Mouse (Mus musculus) liver (tissue): Measurements from ENCODE around the gene Igsf6.

Experiments
- DNase-seq: peaks from one replicate; pipeline ENCODE4 v3.0.0-alpha.2; 2020; ENCODE audit warnings: mixed read lengths

Gene Igsf6

DNA sequence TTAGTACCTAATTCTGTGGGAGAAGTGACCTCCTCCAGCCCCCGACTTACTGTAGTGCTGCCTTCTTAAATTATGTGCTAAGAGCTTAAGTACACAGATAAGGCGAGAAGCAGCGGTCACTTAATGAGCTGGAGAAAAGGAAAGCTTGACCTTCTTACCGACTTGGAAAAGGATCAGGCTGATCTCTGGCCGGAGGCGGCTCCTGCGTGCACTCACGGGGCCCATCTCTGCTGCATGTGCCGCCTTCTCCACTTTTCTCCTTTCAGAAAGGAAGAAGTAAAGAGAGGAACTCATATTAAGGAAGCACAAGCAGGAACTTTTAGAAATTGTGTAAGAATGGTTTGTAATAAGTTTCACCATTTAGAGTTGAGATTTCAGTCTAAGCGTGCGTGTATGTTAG lies at the start of gene Igsf6:
Igsf6 (minus strand) TSS at position 292 of the 400 bp plus-strand sequence.
- no peak for DNase-seq

DNA sequence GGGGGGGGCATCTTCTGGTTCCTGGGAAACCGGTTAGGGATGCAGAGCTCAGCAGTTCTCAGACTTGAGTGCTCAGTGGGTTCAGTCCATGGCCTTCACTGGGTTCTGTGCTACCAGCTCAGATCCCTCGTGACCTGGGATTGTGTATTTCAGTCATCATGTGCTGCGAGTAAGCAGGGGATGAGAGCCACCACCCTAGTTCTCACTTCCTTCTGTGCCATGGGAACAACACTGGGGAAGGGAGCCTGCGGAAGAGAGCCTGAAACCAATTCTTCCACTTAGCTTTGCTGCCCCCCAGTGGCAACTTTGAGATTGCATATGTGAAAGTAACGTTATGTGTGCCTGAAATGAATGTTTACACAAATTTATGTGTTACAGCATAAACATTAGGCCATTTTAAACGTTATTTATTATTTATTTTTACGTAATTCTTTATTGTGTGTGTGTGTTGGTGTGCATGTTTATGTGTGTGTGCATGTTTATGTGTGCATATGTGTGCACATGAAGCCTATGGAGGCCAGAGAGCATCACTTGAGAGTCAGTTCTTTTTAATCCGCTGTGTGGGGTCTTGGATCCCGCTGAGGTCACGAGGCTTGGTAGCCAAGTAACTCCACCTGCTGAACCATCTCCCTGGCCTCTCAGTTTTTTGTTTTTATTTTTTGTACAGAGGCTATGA lies 45.9 kb upstream of the Igsf6 start:
- DNase-seq: peak; percentile 75

DNA sequence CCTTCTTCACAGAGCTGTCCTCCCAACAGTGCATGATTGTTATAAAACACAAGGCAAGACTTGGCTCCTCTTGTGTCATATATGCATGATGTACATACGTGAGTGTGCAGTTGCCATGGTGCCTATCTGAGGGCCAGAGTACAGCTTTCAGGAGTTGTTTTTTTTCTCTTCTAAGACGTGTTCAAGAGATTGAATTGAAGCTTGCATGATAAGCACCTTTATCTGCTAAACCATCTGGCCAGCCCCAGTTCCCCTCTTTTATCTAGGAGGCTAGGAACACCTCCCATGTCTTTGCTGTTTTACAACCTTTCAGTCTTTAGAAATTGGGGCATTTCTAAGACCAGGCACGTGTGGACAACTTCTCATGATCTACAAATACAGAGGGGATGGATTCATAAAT lies 37.4 kb upstream of the Igsf6 start:
- DNase-seq: no peak

DNA sequence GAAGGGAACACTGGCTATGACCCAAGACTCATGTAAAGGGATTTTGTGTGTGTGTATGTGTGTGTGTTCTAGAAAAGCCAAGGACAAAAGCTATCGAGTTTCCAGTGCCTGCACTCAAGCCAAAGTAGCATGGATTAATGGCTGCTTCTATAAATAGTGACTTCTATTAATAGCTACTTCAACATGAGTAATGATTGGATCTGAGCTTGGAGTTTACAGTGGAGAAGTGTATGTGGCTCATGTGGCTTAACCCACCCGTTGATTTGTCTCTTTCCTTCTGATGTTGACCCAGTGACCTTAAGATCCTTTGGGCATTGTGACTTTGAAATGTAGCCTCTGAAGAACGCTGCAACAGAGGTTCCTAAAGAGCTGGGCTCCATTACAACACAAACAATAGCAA lies 36.9 kb upstream of the Igsf6 start:
- no peak for DNase-seq

DNA sequence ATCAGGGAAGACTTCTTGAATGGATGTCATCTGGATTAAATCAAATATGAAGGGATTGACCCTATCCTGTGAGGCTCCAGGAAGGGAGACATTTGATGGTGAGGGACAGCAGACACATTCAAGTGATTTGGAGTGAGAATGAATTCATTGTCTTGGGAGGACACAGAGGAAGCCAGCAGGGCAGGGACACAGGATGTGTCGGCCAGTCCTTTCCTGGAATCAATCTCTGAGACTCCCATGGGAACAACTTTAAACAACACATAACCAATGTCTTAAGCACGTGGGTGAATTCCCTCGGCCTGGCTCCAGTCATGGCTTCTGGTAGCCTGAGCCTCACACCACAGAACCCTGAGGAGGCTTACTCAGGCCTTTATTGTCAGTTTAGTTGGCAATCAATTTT lies 33.5 kb upstream of the Igsf6 start:
- no peak for DNase-seq

DNA sequence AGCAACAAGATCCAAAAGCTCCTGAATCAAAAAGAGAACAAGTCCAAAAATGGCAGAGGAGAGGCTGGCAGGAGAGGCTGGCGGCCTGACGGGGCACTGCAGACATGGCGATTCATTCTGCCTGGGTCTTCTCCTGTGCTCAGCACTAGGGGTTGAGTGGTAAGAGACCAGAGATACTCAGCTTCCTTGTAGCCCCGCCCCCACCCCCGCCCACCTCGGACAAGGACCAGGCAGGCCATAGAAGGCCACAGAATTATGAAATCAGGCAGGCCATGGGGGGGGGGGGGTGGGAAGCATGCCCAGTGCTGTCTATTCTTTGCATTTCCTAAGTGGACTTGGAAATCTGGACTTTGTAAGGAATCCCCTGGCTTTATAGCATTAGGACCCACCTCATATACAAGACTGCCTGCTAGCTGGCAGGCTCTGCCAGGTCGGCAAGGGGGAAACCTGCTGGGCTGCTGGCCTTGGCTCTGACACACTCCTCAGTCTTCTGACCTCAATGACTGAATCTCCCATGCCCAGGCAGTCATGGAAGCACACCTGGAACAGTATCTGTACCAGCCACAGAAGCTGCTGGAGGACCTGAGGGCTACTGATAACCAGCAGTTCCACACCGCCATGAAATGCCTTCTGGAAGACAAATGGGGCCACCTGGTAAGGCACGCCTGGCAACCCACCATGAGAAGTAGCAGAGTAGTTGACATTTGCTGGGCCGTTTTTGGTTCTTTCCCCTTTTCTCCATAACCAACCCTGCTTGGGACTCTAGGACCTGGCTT lies 24.4 kb upstream of the Igsf6 start:
- DNase-seq: peak; percentile 10

DNA sequence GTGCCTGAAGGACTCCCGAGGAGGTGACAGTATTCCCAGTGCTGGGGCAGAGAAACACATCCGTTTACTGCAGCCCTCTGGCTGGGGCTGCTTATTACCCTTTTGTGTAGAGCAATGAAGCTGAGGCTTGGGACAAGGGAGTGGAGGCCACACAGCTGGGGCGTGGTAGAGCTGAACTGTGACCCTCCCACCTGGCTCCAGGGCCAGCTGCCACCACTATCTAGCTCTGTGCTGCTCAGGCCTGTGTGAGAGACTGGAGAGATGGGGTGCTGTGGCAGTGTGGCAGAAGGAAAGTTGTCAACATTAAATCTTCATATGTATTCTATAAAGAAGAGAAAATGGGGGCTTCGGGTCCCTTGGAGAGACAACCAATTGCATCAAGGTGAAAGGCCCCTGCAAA lies 18.7 kb upstream of the Igsf6 start:
- no peak for DNase-seq

DNA sequence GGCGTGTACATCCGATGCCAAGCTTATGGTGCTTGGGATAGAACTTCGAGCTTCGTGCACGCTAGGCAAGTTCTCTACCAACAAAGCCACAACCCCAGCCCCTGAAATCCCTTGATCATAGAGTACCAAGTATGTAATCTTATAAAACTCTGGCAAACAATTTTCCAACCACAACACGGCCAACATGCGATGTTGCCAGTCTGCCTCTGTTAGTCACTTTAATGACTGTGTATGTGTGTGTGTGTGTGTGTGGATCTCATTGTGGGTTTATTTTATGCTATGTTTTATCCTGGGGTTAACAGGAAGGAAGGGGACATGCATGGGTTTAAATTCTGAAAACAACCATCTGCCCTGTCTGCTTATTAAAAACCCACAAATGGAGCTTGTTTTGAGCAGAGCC lies 16.4 kb upstream of the Igsf6 start:
- DNase-seq: no peak

DNA sequence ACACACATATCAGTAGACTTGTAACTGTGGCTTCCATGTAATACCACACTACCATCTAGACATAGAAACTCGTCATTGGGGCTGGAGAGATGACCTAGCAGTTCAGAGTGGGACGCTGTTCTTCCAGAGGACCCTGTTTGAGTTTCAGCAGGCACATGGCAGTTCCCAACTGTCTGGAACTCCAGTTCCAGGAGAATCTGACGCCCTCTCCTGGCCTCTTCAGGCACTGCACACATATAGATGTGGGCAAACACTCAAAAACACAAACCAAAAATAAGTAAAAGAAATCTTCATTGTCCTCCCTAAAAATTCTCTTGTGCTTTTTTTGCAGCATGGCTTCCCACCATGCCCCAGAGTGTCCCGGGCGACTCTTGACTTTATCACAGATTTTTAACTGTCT lies 14.4 kb upstream of the Igsf6 start:
- no peak for DNase-seq

DNA sequence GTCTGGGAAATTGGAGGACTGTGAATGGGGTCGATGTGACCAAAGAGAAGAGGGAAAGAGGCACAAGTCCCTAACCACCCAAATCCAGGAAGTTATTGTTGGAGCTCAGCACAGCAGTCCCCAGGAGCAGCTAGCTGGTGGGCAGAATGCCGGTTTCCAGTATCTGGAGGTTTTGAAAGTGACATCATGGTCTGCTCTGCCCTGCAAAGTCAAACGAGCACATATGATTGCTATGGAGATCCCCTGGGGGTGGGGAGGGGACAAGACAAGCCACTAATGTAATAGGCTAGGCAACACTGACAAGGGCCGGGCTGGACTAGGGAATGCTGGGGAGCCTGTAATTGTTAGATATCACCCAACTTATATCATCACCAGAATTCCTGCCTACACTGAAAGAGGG lies 11.1 kb upstream of the Igsf6 start:
- DNase-seq: no peak

DNA sequence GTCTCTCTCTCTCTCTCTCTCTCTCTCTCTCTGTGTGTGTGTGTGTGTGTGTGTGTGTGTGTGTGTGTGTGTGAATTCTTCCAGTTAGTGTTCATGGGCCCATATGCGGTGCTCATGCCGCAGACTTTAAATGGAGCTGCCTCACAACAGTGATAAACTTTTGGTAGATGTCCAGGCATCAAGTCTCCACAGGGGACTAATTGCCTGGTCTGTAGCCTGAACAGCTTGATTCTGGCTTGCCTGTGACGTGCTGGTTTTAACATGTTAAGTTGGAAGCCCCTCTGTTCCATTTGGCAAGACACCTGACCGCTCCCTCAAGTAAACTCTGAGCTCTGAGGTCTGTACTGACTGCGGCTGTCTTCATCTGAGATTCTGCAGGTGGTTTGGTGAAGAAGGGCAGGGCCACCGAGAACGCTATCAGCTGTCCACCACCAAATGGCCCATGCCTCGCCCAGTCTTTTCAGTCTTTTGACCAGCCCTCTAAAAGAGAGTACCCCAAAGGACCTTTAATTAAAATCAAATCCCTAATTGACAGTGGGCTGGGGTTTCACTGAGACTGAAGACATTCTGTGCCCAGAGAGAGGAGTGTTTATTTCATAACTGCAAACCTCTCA lies 10.6 kb upstream of the Igsf6 start:
- DNase-seq: no peak

DNA sequence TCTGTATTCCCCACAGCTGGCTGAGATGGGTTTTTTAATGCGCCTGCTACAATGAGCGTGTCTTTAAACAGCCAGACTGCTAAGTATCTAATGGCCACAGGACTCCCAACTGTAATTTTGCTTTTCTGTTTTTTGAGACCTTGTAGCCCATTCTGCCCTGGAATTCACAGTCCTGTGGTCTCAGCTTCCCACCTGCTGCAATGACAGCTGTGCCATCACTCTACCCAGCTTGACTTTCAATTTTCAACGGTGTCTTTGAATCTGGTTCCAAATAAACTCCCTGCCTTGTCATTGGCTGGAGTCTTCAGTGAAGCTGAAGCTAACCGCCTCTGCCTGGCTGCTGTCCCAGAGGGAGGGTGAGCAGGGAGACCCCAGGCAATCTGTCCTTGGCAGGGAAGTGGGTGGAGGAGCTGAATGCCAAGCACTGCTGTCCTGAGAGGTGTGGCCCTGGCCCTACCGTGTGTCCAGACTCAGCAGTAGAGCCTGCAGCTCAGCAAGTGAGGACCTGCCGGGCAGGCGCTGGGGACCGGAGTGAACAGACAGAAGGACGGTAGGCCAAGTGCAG lies 8.7 kb upstream of the Igsf6 start:
- no peak for DNase-seq

DNA sequence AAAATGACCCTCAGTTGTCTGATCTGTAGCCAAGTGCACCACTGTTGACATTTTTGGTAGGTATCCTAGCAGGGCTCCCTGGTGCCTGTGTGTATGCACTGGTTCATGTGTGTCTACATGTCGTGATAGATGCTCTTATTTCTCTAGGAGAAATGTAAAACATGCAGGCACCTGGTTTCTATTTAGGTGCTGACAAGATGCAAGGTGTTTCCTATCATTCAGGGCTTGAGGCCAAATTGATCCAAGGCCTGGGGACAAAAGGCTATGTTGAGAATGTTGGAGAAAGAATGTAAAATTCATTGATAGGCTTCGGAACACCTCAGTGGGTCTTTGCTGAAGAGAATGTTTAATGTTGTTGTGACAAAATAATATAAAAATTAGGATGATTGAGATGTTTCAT lies 7.4 kb upstream of the Igsf6 start:
- DNase-seq: no peak

DNA sequence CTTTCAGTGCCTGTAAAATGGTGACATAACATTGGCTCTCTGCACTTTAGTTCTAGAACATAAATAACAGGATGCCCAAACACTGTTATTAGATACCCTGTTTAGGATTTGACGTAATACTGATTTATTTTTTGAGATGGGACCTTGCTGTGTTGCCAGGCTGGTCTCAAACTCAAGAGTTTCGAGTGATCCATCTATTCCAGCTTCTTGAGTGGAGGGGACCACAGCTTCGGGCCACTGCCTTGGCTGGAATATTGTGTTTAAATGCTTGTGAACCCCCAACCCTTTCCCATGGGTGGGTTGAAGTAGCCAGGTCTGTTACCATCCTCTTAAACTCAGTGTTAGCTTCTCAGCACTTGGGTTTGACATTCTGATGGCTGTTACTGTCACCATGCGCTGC lies 7.0 kb upstream of the Igsf6 start, which contains the start of gene Otoa:
Otoa (plus strand) TSS at position 301 of the 400 bp plus-strand sequence.
- DNase-seq: no peak

DNA sequence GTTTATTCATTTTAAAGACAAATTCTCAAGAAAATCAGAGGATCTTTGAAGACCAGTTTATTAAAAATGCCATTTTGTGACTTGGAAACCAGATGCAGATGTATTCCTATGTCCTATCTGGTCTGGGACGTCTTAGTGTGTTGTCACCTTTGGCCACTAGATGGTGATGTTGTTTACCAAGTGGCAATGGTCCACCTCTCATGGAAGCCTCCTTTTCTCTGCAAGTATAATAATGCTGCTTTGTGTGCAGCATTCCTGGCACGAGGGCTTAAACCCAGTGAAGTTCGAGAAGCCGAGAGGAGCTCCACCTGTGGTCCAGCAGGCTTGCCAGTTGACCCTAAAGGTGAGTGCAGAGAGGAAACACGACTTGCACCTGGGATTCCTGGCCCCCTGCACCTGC lies 3.5 kb upstream of the Igsf6 start:
- peak; percentile 43 for DNase-seq

DNA sequence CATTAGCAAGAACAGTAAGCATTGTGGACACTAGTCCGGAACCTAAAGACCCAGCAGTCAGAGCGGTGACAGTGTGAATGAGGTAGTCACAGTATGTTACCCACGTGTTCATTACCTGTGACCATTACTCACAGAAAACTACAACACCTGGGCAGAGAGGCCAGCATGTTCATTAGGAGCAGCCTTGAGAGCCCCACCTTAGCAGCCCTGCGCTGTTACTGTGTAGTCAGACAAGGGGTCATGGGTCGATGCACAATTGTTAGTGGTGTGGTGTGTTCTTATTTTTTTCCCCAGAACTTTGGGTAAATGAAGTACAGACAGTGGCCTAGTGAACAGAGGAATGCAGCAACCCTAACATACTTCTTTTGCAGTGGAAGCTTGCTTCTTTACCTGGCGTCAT lies 2.9 kb upstream of the Igsf6 start:
- DNase-seq: no peak

DNA sequence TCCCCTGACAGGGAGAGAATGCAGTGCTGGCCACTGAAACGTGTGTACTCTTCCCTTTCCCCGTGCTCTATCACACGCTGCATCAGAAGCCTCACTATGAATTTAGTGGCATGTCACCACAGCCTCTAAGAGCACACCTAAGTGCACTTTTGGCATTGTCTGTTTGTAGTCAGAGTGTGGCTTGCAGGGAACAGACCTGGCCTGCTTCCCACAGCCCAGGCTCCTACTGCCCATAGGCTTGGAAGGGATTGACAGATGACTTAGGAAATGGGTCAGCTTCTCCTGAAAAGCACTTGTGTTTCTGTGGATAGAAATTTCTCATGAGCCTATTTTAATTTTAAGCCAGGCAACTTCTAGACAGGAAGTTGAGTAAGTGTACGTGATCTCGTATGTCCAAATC lies 1.0 kb upstream of the Igsf6 start:
- DNase-seq: no peak

DNA sequence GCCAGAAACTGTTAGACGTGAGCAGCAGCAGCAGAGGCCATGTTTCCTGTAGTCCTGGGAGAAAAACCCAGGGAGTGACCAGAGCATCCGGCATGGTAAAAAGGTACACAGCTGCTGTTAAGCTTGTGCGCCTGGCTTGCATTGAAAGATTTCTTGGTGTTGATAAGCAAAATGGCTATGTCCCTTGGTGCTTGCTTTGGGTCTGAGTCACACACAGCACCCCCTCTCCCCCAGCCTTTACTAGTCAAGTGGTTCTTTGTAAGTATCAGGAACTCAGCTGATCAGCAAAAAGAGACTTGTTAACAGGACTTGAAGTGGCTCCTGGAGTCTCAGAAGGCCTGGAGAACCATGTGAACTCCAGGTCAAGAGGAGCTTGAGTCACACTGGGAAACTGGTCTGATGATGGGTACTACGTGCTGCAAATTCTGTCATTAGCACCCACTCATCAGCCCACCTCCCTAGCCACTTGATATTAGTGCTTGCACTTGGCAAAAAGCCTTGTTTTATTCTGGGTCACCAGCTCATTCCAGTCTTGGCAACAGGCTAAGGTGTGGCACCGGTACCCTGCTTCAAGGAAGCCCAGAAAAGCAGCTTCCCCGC lies 529 bp upstream of the Igsf6 start:
- DNase-seq: no peak

DNA sequence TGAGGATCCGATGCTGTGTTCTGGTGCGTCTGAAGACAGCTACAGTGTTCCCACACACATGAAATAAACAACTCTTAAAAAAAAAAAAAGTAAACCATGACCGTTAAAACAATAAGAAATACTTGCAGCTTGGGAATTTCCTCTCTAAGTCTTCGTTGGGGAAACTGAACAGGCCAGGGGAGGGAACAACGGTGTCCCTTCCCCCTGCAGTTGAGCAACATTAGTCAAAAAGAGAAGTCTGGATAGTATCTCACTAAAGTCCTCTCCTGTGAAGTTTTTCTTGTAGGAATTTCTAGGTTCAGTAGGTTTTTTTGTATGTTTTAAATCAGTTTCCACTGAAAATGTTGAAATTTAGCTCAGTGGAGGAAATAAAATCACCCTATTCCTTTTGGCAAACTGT lies 1.9 kb downstream of the Igsf6 start:
- no peak for DNase-seq

DNA sequence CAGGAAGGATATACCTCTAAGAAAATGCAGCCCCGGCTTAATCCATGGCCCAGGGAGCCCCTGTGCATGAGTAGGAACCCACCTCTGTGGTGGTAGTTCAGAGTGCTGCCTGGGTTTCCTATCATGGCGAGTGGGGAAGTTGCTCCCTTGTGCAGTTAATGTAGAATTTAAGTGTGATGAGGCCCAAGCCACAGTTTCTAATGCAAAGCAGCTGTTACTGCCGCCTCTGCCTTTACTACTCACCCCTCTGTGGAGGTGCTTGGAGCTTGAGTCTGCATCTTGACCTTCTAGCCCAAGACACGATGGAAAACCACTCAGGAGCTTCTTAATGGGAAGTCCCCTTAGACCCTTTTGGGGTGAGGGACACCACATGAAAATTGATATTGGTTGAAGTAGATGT lies 3.1 kb downstream of the Igsf6 start:
- no peak for DNase-seq

DNA sequence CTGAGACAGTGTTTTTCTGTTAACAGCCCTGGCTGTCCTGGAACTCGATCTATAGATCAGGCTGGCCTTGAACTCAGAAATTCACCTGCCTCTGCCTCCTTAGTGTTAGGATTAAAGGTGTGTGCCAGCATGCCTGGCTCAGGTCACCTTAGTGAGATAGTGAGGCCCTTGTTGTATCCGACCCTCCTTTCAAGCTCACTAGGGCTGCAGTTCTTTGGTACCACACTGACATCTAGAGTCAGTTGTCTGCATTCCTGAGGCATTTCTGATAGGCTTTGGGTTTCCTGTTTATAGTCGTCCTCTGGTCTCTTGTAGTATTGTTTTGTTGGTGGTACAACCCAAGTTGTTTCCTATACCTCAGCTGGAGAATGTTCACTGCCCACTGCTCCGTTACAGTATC lies 10.1 kb downstream of the Igsf6 start:
- no peak for DNase-seq

DNA sequence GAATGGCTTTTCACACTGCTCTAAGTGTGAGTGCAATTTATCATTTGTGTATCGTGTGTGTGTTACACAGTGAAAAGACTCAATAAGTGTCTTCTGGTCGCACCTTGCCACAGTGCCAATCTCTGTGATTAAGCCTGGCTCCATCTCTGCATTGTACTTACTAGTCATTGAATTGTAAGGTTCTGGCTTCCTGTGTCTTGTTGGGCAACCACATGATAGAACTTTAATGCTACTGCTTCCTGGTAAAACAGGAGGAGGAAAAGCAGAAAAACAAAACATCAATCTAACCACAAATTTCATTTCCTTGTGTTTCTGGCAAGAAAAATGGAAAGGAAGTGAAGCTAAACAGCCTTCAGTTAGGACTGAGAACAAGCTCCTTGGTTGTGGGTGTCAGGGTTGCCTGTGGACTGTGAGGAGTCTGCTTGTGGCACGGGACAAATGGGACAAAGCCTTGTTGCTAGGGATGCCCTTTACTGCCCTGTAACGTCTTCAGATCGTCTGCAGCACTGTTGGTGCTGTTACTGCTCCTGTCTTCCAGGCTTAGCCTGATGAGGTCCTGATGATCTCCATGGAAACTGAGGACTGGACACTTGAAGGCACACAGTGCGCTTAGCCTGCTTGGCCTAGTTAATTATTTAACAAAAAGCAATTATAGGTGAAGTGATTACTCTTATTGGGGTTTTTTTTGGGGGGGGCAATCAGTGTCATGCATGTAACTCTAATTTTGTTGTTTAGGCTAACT lies 14.7 kb downstream of the Igsf6 start:
- no peak for DNase-seq

DNA sequence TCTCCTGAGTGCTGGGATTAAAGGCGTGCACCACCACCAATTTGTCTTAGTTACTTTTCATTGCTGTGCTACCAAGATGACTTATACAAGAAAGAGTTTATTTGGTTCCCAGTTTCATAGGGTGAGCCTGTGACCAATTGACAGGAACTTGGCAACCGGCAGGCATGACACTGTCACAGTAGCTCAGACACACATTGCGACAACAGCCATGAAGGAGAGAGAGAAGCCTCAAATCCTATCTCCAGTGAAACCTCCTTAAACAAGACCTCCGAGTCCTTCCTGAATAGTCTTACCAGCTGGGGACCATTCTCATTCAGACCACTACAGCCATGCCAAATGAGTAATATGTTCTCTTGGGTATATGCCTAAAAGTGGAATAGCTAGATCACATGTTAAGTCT lies 21.3 kb downstream of the Igsf6 start:
- no peak for DNase-seq
